Mouse (Mus musculus) retina, postnatal 7 days (tissue): ENCODE data around the gene Omt2a.
"Not testable (repeated sequence)": the region's sequence is repeated elsewhere in the genome, so short reads cannot be mapped to it uniquely, and the experiment has no call there.

ENCODE experiments used
- DNase-seq: peaks from one replicate; pipeline ENCODE4 v3.0.0-alpha.2; 2012; ENCODE audit warnings: low read depth, low spot score

Gene Omt2a

DNA sequence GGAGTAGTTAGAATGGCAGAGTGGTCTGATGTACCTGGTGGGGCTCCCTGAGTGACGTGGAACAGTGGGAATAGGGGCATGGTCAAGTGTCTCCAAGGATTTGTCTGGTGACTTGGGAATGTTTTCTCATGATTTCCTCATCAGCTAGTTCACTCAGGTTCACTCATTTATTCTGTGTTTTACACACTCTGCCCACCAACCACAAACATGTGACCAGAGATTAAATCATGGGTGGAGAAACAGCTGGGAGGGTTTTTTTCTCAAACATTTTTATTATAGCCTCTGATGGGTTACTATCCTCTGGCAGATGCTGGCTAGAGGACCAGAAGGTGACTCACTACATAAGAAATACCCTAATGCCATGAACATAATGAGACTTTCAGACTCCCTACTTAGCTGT is 16.4 kb downstream of the Omt2a start:
- DNase-seq: no peak

DNA sequence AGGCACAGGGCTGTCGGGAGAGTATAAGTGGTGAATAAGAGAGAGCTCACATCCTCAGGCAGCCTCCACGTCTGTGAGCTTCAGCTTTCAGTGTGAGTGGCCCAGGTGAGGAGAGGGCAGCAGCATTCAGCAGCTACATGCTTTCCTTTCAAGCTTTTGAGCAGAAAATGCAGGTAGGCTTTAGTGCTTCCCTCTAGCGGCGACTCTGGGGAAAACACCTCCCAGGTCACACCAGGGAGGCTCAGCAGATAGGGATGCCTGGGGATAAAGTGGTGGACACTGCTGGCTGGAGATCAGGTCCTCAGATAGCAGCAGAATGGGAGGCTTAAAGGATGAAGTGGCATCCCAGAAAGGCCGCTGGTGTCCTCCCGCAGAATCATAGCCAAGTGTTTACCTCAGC is 18.5 kb downstream of the Omt2a start:
- peak; percentile 33 for DNase-seq

DNA sequence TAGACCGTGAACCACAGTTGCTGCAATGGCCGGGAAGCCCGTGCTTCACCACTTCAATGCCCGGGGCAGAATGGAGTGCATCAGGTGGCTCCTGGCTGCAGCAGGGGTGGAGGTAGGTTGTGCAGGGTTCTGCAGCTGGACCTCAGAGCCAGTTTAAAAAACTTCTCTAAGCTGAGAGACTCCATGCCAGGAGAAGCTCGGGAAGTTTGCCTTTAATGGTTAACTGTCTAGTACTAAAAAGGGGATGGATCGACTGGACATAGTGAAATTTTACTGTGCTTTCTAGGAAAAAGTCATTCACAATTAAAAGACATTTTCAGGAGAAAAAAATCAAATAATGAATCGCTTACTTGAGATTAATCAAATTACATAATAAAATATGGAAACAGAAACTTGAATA is 19.8 kb downstream of the Omt2a start:
- not testable (repeated sequence) for DNase-seq

DNA sequence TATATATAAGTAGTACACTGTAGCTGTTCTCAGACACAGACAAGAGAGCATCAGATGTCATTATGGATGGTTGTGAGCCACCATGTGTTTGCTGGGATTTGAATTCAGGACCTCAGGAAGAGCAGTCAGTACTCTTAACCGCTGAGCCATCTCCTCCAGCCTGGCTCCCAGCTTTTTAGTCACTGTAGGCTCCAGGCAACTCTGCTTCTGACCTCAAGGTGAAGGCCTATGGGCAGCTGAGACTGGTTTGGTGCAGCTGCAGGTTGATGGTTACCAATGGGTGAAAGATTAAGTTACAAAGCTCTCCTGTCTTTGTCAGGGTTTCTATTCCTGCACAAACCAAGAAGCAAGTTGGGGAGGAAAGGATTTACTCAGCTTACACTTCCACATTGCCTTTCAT is 20.9 kb downstream of the Omt2a start:
- not testable (repeated sequence) for DNase-seq

DNA sequence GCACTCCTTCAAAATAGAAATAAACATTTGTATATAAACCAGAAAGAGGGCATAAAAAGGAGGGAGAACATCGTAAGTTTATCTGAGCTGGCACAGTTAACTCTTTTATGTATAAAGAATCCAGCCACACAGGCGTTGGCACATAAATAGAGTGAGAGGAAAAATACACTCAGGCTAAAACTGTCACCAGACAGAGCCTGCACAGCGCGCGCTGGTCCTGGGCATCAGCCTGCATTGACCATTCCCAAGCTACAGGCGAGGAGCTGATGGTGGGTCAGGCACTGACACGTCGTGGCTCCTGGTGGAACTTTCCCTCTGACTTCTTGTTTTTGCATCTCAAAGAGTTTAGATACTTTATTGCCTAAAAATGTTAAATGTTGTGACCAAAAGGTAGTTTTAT is 22.1 kb downstream of the Omt2a start:
- DNase-seq: not testable (repeated sequence)

DNA sequence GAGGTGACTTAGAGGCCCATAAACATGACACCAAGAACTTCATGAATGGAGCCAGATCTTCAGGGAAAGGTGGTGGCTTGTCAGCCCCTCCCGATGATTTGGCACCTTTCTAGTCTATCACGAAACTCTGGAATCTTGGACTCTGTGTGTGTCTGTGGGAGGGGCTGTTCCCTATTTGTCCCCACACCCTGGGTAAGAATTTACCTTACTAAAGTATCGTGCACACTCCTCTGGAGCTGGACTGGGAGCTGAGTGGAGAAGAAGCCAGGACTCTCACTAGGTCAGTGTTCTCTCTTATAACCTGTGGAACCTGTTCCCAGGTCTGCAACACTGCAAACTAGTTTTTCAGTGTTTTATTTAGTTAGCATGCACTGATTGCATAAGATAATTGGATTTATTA is 24.9 kb downstream of the Omt2a start, which contains the start of gene Gm10639:
Gene Gm10639 (plus strand): TSS at position 201 of the 400 bp plus-strand sequence.
- DNase-seq: not testable (repeated sequence)

DNA sequence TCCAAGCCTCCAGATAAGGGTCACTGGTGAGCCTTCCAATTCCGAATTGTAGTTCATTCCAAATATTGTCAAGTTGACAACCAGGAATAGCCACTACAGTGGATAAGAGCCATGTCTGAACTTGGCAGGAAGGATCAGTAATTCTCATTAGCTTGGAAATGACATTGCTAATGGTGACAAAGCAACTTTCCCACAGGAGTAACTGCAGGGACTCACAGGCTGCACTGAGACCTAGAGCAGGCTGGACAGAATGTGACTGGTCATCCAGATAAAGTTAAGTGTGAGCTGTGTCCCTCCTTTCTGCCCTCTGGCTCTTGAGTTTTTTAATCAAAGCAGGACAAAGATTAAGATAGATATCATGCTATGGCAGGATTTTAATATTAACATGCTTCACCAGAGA is 25.5 kb downstream of the Omt2a start:
- not testable (repeated sequence) for DNase-seq

DNA sequence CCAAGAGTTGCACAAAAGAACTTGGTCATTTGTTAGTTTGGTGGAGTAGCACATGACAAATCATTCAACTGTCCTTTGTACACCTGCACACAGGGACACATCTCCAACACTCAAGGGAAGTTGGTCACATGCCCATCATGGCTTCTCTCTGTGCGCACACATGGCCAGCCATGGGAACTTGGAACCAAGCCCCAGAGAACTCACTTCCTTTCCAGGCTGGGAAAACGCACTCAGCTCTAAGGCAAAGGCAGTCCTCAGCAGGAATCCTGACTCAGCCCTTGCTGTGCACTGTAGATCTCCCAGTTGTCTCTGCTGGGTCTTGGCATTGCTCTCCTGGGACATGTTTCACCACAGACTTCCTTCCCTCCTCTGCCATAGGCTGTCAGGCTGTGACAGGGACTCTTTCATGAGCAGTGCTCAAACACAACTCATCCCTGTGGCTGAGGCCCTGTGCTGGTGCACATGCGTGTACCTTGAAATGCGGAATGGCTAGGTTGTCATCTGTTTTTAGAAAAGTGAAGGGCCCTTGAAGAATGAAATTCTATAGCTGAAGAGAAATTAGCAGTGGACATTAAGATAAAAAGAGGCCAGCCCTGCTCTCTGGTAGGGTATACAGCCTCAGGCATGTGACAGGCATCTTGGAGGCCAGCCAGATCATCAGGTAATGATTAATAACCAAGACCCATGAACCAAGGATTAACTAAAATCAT is 32.4 kb downstream of the Omt2a start:
- DNase-seq: not testable (repeated sequence)

DNA sequence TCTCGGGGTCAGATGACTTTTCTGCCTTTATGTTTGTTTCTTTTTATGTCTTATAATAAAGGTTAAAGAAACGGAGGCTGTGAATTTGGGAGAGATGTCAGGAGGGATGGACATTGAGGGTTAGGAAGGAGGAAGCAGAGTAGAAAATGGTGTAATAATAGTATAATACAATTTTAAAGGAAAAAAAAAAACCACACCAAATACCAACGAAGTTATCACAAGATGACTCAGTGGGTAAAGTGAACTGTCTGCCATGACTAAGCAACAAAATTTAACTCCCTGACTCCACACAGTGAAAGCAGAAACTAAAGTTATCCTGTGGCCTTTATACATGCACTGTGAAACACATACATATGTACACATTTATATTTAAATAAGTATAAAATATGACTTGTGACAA is 43.7 kb downstream of the Omt2a start:
- not testable (repeated sequence) for DNase-seq
